Mouse (Mus musculus) liver, postnatal 0 days (tissue): ENCODE data around the gene St7. TPM values are rescaled to one million over a fixed set of nuclear protein-coding genes. Genes with fewer than 3 reads are reported as not detected.

ENCODE experiments used
- ATAC-seq: fragments of 200-750 bp; cut with Nextera tagmentation; 2 replicates; pipeline ENCODE4 v1.8.0; 2017; ENCODE audit warnings: mild to moderate bottlenecking, moderate library complexity
- DNase-seq: peaks from one replicate; pipeline ENCODE4 v3.0.0-alpha.2; 2016
- H3K27ac ChIP-seq: fragments of 300-500 bp; sonication (generic); 2 replicates; pipeline ENCODE4 v1.5.1; 2014; ENCODE audit warnings: antibody characterized with exemption, moderate library complexity, mild to moderate bottlenecking, low read depth
- H3K27me3 ChIP-seq: fragments of 300-500 bp; sonication (generic); 2 replicates; pipeline ENCODE4 v1.6.1; 2014; ENCODE audit warnings: low read length, control low read depth, mixed read lengths; ENCODE audit not compliant: insufficient read depth
- H3K36me3 ChIP-seq: fragments of 300-500 bp; sonication (generic); replicated peaks from 2 replicates; pipeline ENCODE4 v1.6.1; 2014; ENCODE audit warnings: mild to moderate bottlenecking, control low read depth, low read length, moderate library complexity, mixed read lengths; ENCODE audit not compliant: insufficient read depth
- H3K4me1 ChIP-seq: fragments of 300-500 bp; sonication (generic); 2 replicates; pipeline ENCODE4 v1.6.1; 2014; ENCODE audit warnings: antibody characterized with exemption, mild to moderate bottlenecking, control low read depth; ENCODE audit not compliant: insufficient read depth
- H3K4me2 ChIP-seq: fragments of 300-500 bp; sonication (generic); 2 replicates; pipeline ENCODE4 v1.6.1; 2014; ENCODE audit warnings: low read depth, mild to moderate bottlenecking, low read length, moderate library complexity, mixed read lengths
- H3K4me3 ChIP-seq: fragments of 300-500 bp; sonication (generic); 2 replicates; pipeline ENCODE4 v1.5.1; 2014; ENCODE audit warnings: low read depth, low read length
- H3K9ac ChIP-seq: fragments of 300-500 bp; sonication (generic); replicated peaks from 2 replicates; pipeline ENCODE4 v1.6.1; 2014; ENCODE audit warnings: mild to moderate bottlenecking, moderate library complexity
- H3K9me3 ChIP-seq: fragments of 300-500 bp; sonication (generic); 2 replicates; pipeline ENCODE4 v1.6.1; 2016; ENCODE audit warnings: mild to moderate bottlenecking, control low read depth, low read length, mixed read lengths
- CTCF ChIP-seq: sonication (generic); IDR thresholded peaks from 2 replicates; pipeline ENCODE4 v1.5.1; 2016; ENCODE audit warnings: antibody characterized with exemption, low read depth
- EP300 ChIP-seq: IDR thresholded peaks from 2 replicates; pipeline ENCODE4 v1.6.1; 2016; ENCODE audit warnings: antibody characterized with exemption, low read depth, mild to moderate bottlenecking
- WGBS: fragments of 180-500 bp; shearing (Covaris S2); extraction: QIAGEN DNeasy Blood & Tissue Kit; methylation state at CpG from one replicate; pipeline ENCODE4 v1.1.7; 2014; ENCODE audit not compliant: insufficient replicate concordance; 5-methylcytosine and 5-hydroxymethylcytosine counted together
- polyA plus RNA-seq: library from polyadenylated mRNA; unstranded; fragments of >200 nt; fragmentation: Nextera tagmentation; extraction: Ambion mirVana; gene quantifications from 2 replicates; pipeline ENCODE4 v1.2.1, GENCODE M21; 2015

The St7 gene
- polyA plus RNA-seq, 1 experiment from 2014 or later: 11.0 TPM

DNA sequence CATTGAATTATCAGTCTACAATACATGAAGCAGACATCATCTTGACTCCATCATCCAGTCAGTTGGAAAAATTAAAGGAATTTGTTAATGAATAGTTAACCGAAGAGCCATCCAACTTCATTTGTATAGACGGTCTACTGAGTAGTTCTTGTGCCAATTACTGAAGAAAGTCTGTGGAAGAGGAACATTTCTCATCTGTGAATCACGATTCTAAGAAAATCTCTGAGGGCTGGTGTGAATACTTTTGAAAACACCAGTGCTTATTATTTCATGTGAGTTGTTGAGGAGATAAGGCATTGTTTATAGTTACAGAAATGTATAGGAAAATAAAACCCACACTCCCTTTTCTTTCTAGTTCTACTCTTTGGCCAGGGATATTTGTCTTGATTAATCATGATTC lies 286.1 kb downstream of the St7 start:
- Histone ChIP-seq H3K9ac (no peak overlapping the region), H3K9me3 (no peaks in the 10 kb centered on the region), H3K27me3 (no peaks in the 10 kb centered on the region), H3K4me2 (no peak overlapping the region), H3K36me3 (no peaks in the 10 kb centered on the region), H3K4me3 (no peak overlapping the region), H3K27ac (no peak overlapping the region), H3K4me1 (no peaks in the 10 kb centered on the region)
- no peak for DNase-seq
- no peak for ATAC-seq
- TF ChIP-seq CTCF (no peak), EP300 (no peak)
- 73% methylated on average over 3 of the region's 3 CpGs for WGBS

DNA sequence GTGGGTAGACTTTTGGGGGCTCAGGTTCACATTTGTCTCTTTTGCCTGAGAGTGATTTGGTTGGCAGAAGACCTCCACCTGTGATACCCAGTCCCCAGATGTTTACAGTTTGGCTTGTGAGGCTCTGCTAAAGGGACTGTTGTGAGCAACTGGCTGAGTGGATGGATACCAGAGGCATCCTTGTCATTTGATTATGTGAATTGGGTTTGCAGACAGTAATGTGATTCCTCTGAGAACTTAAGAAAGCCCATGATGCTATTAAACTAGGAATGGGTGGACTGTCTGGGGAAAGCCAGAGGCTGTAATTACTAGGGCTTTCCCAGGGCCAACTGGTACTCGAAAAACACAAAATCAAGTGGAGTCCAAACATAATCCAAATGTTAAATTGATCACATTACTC lies 286.6 kb downstream of the St7 start:
- Histone ChIP-seq H3K27me3 (no peaks in the 10 kb centered on the region), H3K9me3 (no peaks in the 10 kb centered on the region), H3K9ac (no peak overlapping the region), H3K4me3 (no peak overlapping the region), H3K4me2 (no peak overlapping the region), H3K4me1 (no peaks in the 10 kb centered on the region), H3K36me3 (no peaks in the 10 kb centered on the region), H3K27ac (no peak overlapping the region)
- DNase-seq (no peak), ATAC-seq (no peak)
- no peak for TF ChIP-seq CTCF
- TF ChIP-seq EP300: no peak
- 67% methylated on average over 1 of the region's 1 CpGs for WGBS

GRCm38 (mm10) chr6:17990173-17991028 lies 297.7 kb downstream of the St7 start:
- Histone ChIP-seq H3K4me2 (no peak overlapping the region), H3K27me3 (no peaks in the 10 kb centered on the region), H3K9ac (no peak overlapping the region), H3K4me3 (no peak overlapping the region), H3K27ac (no peak overlapping the region), H3K9me3 (no peaks in the 10 kb centered on the region), H3K4me1 (no peaks in the 10 kb centered on the region), H3K36me3 (no peaks in the 10 kb centered on the region)
- ATAC-seq (no peak), DNase-seq (no peak)
- TF ChIP-seq CTCF (no peak), EP300 (no peak)
- WGBS: 70% methylated on average over 9 of the region's 9 CpGs

- Histone ChIP-seq H3K4me2 (no peak overlapping the region), H3K27ac (no peak overlapping the region), H3K27me3 (no peaks in the 10 kb centered on the region), H3K4me1 (no peaks in the 10 kb centered on the region), H3K9me3 (no peaks in the 10 kb centered on the region), H3K4me3 (no peak overlapping the region), H3K9ac (no peak overlapping the region), H3K36me3 (no peaks in the 10 kb centered on the region)
- ATAC-seq: no peak
- WGBS: 49% methylated on average over 7 of the region's 7 CpGs
- TF ChIP-seq EP300: no peak
- no peak for TF ChIP-seq CTCF
- DNase-seq: peak; percentile 15
Measured at GRCm38 (mm10) chr6:17991625-17992024, 298.9 kb downstream of the St7 start.

Other genes starting within 250 kb of the St7 start
- gene Met, start 229.1 kb upstream of the St7 start, polyA plus RNA-seq: 7.2 and 8.2 TPM in 2 replicates
- 104 and 107 TPM in 2 replicates for gene Capza2, start 56.7 kb upstream of the St7 start, polyA plus RNA-seq